ENCODE assay signal across 8 mouse cellular contexts in genomic region chr2:38739410-38739809, GRCm38 (mm10). TPM values are rescaled to one million over a fixed set of nuclear protein-coding genes. Genes with fewer than 3 reads are reported as not detected.
DNase-seq lines count a peak whose midpoint lies in the region; ATAC-seq and TF ChIP-seq lines count a peak whose summit lies in the region.

No protein-coding gene starts in this region.

- H3K36me3 ChIP-seq in kidney, embryonic 15.5 days = no peaks in the 10 kb centered on the region
- no peaks in the 10 kb centered on the region for H3K36me3 ChIP-seq in forebrain, embryonic 16.5 days (ENCODE audit: control insufficient read depth, insufficient read depth)
- no peaks in the 10 kb centered on the region for H3K36me3 ChIP-seq in intestine, embryonic 16.5 days (ENCODE audit: control insufficient read depth, insufficient read depth, low read length)
- H3K36me3 ChIP-seq in midbrain, embryonic 13.5 days = no peaks in the 10 kb centered on the region
- no peaks in the 10 kb centered on the region for H3K36me3 ChIP-seq in spleen, adult 2 months (ENCODE audit: control insufficient read depth, insufficient read depth, low read length)

- peaks cover 6% of the 10 kb centered on the region; the same call in 1 of the 2 replicates for H3K4me1 ChIP-seq in kidney, embryonic 15.5 days
- H3K4me1 ChIP-seq in forebrain, embryonic 16.5 days (replicated peaks; ENCODE audit: control insufficient read depth, insufficient read depth, low read length) = no peaks in the 10 kb centered on the region
- H3K4me1 ChIP-seq in intestine, embryonic 16.5 days (ENCODE audit: control insufficient read depth, insufficient read depth, low read length) = no peaks in the 10 kb centered on the region
- H3K4me1 ChIP-seq in midbrain, embryonic 13.5 days (replicated peaks) = peaks cover 15% of the 10 kb centered on the region
- no peaks in the 10 kb centered on the region for H3K4me1 ChIP-seq in spleen, adult 2 months (ENCODE audit: control insufficient read depth, insufficient read depth, insufficient read length)

- no peak for TF ChIP-seq POLR2A in spleen, adult 2 months (IDR thresholded peaks at IDR 0.05; ENCODE audit: low read depth, low read length)

- H3K4me3 ChIP-seq in kidney, embryonic 15.5 days (replicated peaks) = no peak overlapping the region
- H3K4me3 ChIP-seq in forebrain, embryonic 16.5 days (replicated peaks; ENCODE audit: low read length) = no peak overlapping the region
- no peak overlapping the region for H3K4me3 ChIP-seq in intestine, embryonic 16.5 days (ENCODE audit: low read length)
- H3K4me3 ChIP-seq in midbrain, embryonic 13.5 days (replicated peaks) = no peak overlapping the region
- no peak overlapping the region for H3K4me3 ChIP-seq in spleen, adult 2 months (ENCODE audit: extremely low read depth, insufficient read depth, insufficient read length)

- peak; percentile 21 for DNase-seq in kidney, adult 11 months
- DNase-seq in cerebellum, adult 18-20 months = peak; percentile 75 to 77
- DNase-seq in left cerebral cortex, postnatal 25 days (ENCODE audit: low spot score in 2 of 2) = peak; percentile 79 to 87
- peak in 1 of 2 experiments; percentile 53 for DNase-seq in spleen, adult 2 months (ENCODE audit: low read depth in 1 of 2, low spot score in 2 of 2)

- no peaks in the 10 kb centered on the region for H3K27me3 ChIP-seq in kidney, embryonic 15.5 days
- no peaks in the 10 kb centered on the region for H3K27me3 ChIP-seq in forebrain, embryonic 16.5 days (replicated peaks; ENCODE audit: control insufficient read depth, insufficient read depth, low read length)
- H3K27me3 ChIP-seq in intestine, embryonic 16.5 days (replicated peaks; ENCODE audit: control insufficient read depth, insufficient read depth, low read length) = no peaks in the 10 kb centered on the region
- H3K27me3 ChIP-seq in midbrain, embryonic 13.5 days = 0 out of 2 replicates have a peak, but pooled peaks cover 6% of the 10 kb centered on the region
- H3K27me3 ChIP-seq in spleen, adult 2 months (ENCODE audit: control insufficient read depth, insufficient read depth, low read length) = no peaks in the 10 kb centered on the region

- 21% methylated on average over 7 of the region's 7 CpGs for WGBS in kidney, embryonic 15.5 days
- WGBS in forebrain, embryonic 16.5 days = 9% methylated on average over 7 of the region's 7 CpGs
- WGBS in intestine, embryonic 16.5 days = 25% methylated on average over 7 of the region's 7 CpGs
- 20% methylated on average over 7 of the region's 7 CpGs for WGBS in midbrain, embryonic 13.5 days
- 21% methylated on average over 7 of the region's 7 CpGs for WGBS in spleen, adult 2 months

- TF ChIP-seq CTCF in spleen, adult 2 months (IDR thresholded peaks at IDR 0.05; ENCODE audit: extremely low read depth, insufficient read depth, insufficient read length, insufficient replicate concordance) = peak; percentile 65; the same call in 1 of the 2 replicates

- no peak overlapping the region for H3K4me2 ChIP-seq in kidney, embryonic 15.5 days
- H3K4me2 ChIP-seq in forebrain, embryonic 16.5 days (ENCODE audit: low read length) = no peak overlapping the region
- H3K4me2 ChIP-seq in intestine, embryonic 16.5 days (ENCODE audit: low read depth, low read length) = no peak overlapping the region
- no peak overlapping the region for H3K4me2 ChIP-seq in midbrain, embryonic 13.5 days (replicated peaks)

- ATAC-seq in kidney, embryonic 15.5 days (replicated peaks; ENCODE audit: low FRiP score) = no peak; the same call in 1 of the 2 replicates
- ATAC-seq in forebrain, embryonic 16.5 days = peak; percentile 83
- ATAC-seq in intestine, embryonic 16.5 days = peak; percentile 56
- ATAC-seq in midbrain, embryonic 13.5 days = peak; percentile 79

- H3K9ac ChIP-seq in kidney, embryonic 15.5 days = no peak overlapping the region
- H3K9ac ChIP-seq in forebrain, embryonic 16.5 days (replicated peaks; ENCODE audit: low read depth, low read length) = no peak overlapping the region
- no peak overlapping the region for H3K9ac ChIP-seq in intestine, embryonic 16.5 days (ENCODE audit: low read depth, low read length)
- H3K9ac ChIP-seq in midbrain, embryonic 13.5 days (replicated peaks) = no peak overlapping the region

- no peaks in the 10 kb centered on the region for H3K9me3 ChIP-seq in kidney, embryonic 15.5 days (replicated peaks)
- no peaks in the 10 kb centered on the region for H3K9me3 ChIP-seq in forebrain, embryonic 16.5 days (ENCODE audit: control insufficient read depth, low read length)
- H3K9me3 ChIP-seq in intestine, embryonic 16.5 days (ENCODE audit: control insufficient read depth, low read length) = no peaks in the 10 kb centered on the region
- H3K9me3 ChIP-seq in midbrain, embryonic 13.5 days = no peaks in the 10 kb centered on the region

- no peak overlapping the region for H3K27ac ChIP-seq in kidney, embryonic 15.5 days
- no peak overlapping the region for H3K27ac ChIP-seq in forebrain, embryonic 16.5 days (ENCODE audit: low read length)
- H3K27ac ChIP-seq in intestine, embryonic 16.5 days (ENCODE audit: low read length) = no peak overlapping the region
- H3K27ac ChIP-seq in midbrain, embryonic 13.5 days = no peak overlapping the region
- no peak overlapping the region for H3K27ac ChIP-seq in spleen, adult 2 months (ENCODE audit: insufficient read depth, low read length)

- intact Hi-C loops in left cerebral cortex, postnatal 25 days (cut with DNase I) = loop anchor here (5.0 kb wide), 1 partner anchor 82 kb away; no protein-coding TSS in a partner anchor

RNA-seq across cellular contexts. Expression of gene Nr5a1, which starts 25.1 kb away (rescaled TPM):
- polyA plus RNA-seq in kidney, embryonic 15.5 days (2015; fragmentation: Nextera tagmentation; extraction: Ambion mirVana) = 1.3 and 3.4 TPM in 2 replicates
- 0.84 TPM in 1 of 2 replicates, not detected in the other for polyA plus RNA-seq in forebrain, embryonic 16.5 days (2015; fragmentation: Nextera tagmentation; extraction: Ambion mirVana)
- polyA plus RNA-seq in intestine, embryonic 16.5 days (2015; fragmentation: Nextera tagmentation; extraction: Ambion mirVana) = 0.11 and 1.3 TPM in 2 replicates
- total RNA-seq in left cerebral cortex, postnatal 25 days (2021) = not detected
- 0.77 and 1.3 TPM in 2 replicates for polyA plus RNA-seq in midbrain, embryonic 13.5 days (2015; fragmentation: Nextera tagmentation; extraction: Ambion mirVana)
- polyA plus RNA-seq in spleen, adult 2 months (2012; rRNA removed) = 15.1 and 15.7 TPM in 2 replicates
